8 mouse cellular contexts compared by ENCODE assay signal in the genomic region with DNA sequence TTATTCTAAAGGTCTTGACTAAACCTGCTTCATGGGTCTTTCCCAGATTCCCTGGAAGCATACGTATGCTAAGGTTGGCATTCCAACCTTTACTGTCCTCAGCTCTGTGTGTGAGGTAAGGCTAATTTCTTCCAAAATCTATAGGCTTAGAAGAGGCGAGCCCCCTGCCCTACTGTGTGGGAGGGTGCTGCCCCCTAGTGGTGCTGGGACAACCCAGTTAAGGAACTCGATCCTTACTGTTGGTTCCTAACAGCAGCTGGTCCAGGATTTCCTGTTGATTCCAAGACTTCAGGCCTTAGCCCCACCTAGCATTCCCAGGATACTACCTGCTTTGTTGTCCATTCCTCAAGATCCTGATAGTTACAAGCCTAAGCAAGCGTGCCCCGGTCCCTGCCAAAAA. TPM values are rescaled to one million over a fixed set of nuclear protein-coding genes. Genes with fewer than 3 reads are reported as not detected.
DNase-seq lines count a peak whose midpoint lies in the region; ATAC-seq lines count a peak whose summit lies in the region.

No protein-coding gene starts in this region.

- DNase-seq in 416B (ENCODE audit: low read depth) (peak; percentile 46), ES-CJ7 (ENCODE audit: low read depth, low spot score) (peak; percentile 83)
- DNase-seq in kidney, adult 9 months, result peak; percentile 45
- peak; percentile 70 for DNase-seq in liver, embryonic 11.5 days (ENCODE audit: low spot score)
- peak; percentile 88 to 89 for DNase-seq in right cerebral cortex, adult 2 months (ENCODE audit: low spot score in 2 of 2)

- H3K36me3 ChIP-seq in liver, embryonic 11.5 days (ENCODE audit: control insufficient read depth, insufficient read depth, low read length), result no peaks in the 10 kb centered on the region

- H3K4me2 ChIP-seq in liver, embryonic 11.5 days, result no peak overlapping the region

- no peak overlapping the region for H3K27ac ChIP-seq in liver, embryonic 11.5 days (ENCODE audit: low read depth, low read length)

- H3K27me3 ChIP-seq in liver, embryonic 11.5 days (replicated peaks; ENCODE audit: control insufficient read depth, insufficient read depth, low read length), result peaks cover 50% of the 10 kb centered on the region

- no peaks in the 10 kb centered on the region for H3K9me3 ChIP-seq in liver, embryonic 11.5 days (ENCODE audit: control insufficient read depth, low read length)

- peaks cover 2% of the 10 kb centered on the region for H3K4me1 ChIP-seq in liver, embryonic 11.5 days (replicated peaks; ENCODE audit: control insufficient read depth, insufficient read depth, low read length)

- no peak overlapping the region for H3K4me3 ChIP-seq in liver, embryonic 11.5 days (ENCODE audit: low read depth, low read length)

- H3K9ac ChIP-seq in liver, embryonic 11.5 days (ENCODE audit: low read depth, low read length), result no peak overlapping the region

- 16% methylated on average over 5 of the region's 5 CpGs for WGBS in liver, embryonic 11.5 days

- peak; percentile 16; the same call in 1 of the 2 replicates for ATAC-seq in cerebellum, adult (ENCODE audit: insufficient number of reproducible peaks, low FRiP score, low TSS enrichment)
- peak; percentile 25; the same call in 1 of the 2 replicates for ATAC-seq in frontal cortex, adult (ENCODE audit: low TSS enrichment)
- no peak for ATAC-seq in liver, embryonic 11.5 days (replicated peaks; ENCODE audit: low FRiP score)
- no peak for ATAC-seq in erythroid progenitor cell, adult 5-6 weeks (replicated peaks; ENCODE audit: low FRiP score, poor library complexity, severe bottlenecking)

RNA-seq across cellular contexts. Expression of a gene that starts 2.8 kb away (rescaled TPM):
- 0.04 and 0.05 TPM in 2 replicates for polyA plus RNA-seq in liver, embryonic 11.5 days (2014; fragmentation: Nextera tagmentation; extraction: Ambion mirVana)
- not detected in 2 replicates for total RNA-seq in erythroid progenitor cell, adult 5-6 weeks (2015; ENCODE audit: low replicate concordance)
- not detected in 2 replicates for total RNA-seq in erythroid progenitor cell, adult 5-6 weeks (2017; ENCODE audit: low replicate concordance)

RNA-seq across cellular contexts. Expression of a gene that starts 55.7 kb away (rescaled TPM):
- 0.91 and 2.0 TPM in 2 replicates for polyA plus RNA-seq in liver, embryonic 11.5 days (2014; fragmentation: Nextera tagmentation; extraction: Ambion mirVana)
- not detected in 2 replicates for total RNA-seq in erythroid progenitor cell, adult 5-6 weeks (2015; ENCODE audit: low replicate concordance)
- not detected in 2 replicates for total RNA-seq in erythroid progenitor cell, adult 5-6 weeks (2017; ENCODE audit: low replicate concordance)

Comparison
In these comparisons a context has a peak if more than half of its experiments do, and no peak if none do; other contexts are left out.
1. ATAC-seq: peak in cerebellum, adult (single experiment) and frontal cortex, adult (single experiment); none in liver, embryonic 11.5 days (single experiment) and erythroid progenitor cell, adult 5-6 weeks (single experiment).
2. Peak in every context shown above with its lines, with median percentiles within 50 percentile points of each other: DNase-seq.